Mouse (Mus musculus): ENCODE measurements around the gene Dgcr2. TPM values are rescaled to one million over a fixed set of nuclear protein-coding genes. Genes with fewer than 3 reads are reported as not detected.

Dgcr2 gene
- polyA plus RNA-seq, 1 experiment from 2014 or later, result 75.2 TPM

- TF ChIP-seq CTCF (IDR thresholded peaks at IDR 0.05), result no peak
- peaks cover 17% of the 10 kb centered on the region for H3K27me3 ChIP-seq
- no peak for DNase-seq (ENCODE audit: low read depth, low spot score)
- in situ Hi-C loops (cut with MboI; ENCODE audit: low pct_unique_long_range_greater_than_20kb), result no loop called here
- ChIA-PET POLR2A (no interaction called here), CTCF (interaction anchor here (1.0 to 1.9 kb wide), 2 partner anchors 9 to 14 kb away, joined by 3 to 6 read pairs; no protein-coding TSS in a partner anchor)
- ATAC-seq, result no peak
Observed at GRCm38 (mm10) chr16:17835481-17835880, 62.9 kb downstream of the Dgcr2 start.

- no peak for TF ChIP-seq CTCF (IDR thresholded peaks at IDR 0.05)
- no peak for ATAC-seq
- POLR2A ChIA-PET, result interaction anchor here (1.6 kb wide), 1 partner anchor 22 kb away, joined by 4 read pairs; no protein-coding TSS in a partner anchor
- in situ Hi-C loops (cut with MboI; ENCODE audit: low pct_unique_long_range_greater_than_20kb), result no loop called here
- peaks cover 17% of the 10 kb centered on the region for H3K27me3 ChIP-seq
- CTCF ChIA-PET, result interaction anchor here (0.7 to 1.7 kb wide), 3 partner anchors 10 to 14 kb away, joined by 3 to 7 read pairs (median 4); no protein-coding TSS in a partner anchor
- DNase-seq (ENCODE audit: low read depth, low spot score), result no peak
Observed at GRCm38 (mm10) chr16:17834543-17834942, 63.8 kb downstream of the Dgcr2 start.

- TF ChIP-seq CTCF (IDR thresholded peaks at IDR 0.05), result no peak
- in situ Hi-C loops (cut with MboI; ENCODE audit: low pct_unique_long_range_greater_than_20kb), result no loop called here
- ChIA-PET POLR2A (interaction anchor here (1.6 kb wide), 1 partner anchor 21 kb away, joined by 4 read pairs; no protein-coding TSS in a partner anchor), CTCF (interaction anchor here (0.7 to 1.7 kb wide), 4 partner anchors 9 to 15 kb away, joined by 3 to 7 read pairs (median 4); no protein-coding TSS in a partner anchor)
- peaks cover 17% of the 10 kb centered on the region for H3K27me3 ChIP-seq
- DNase-seq (ENCODE audit: low read depth, low spot score) (no peak), ATAC-seq (no peak)
Observed at GRCm38 (mm10) chr16:17833681-17834399, 64.5 kb downstream of the Dgcr2 start.

- no peak for TF ChIP-seq CTCF (IDR thresholded peaks at IDR 0.05)
- ChIA-PET CTCF (interaction anchor here (0.9 to 1.7 kb wide), 2 partner anchors 14 to 16 kb away, joined by 3 to 7 read pairs; no protein-coding TSS in a partner anchor), POLR2A (interaction anchor here (1.6 kb wide), 1 partner anchor 21 kb away, joined by 4 read pairs; no protein-coding TSS in a partner anchor)
- no peak for DNase-seq (ENCODE audit: low read depth, low spot score)
- peaks cover 17% of the 10 kb centered on the region for H3K27me3 ChIP-seq
- in situ Hi-C loops (cut with MboI; ENCODE audit: low pct_unique_long_range_greater_than_20kb), result no loop called here
- no peak for ATAC-seq
Observed at GRCm38 (mm10) chr16:17833321-17833680, 65.1 kb downstream of the Dgcr2 start.

- H3K27me3 ChIP-seq, result peaks cover 17% of the 10 kb centered on the region
- in situ Hi-C loops (cut with MboI; ENCODE audit: low pct_unique_long_range_greater_than_20kb), result no loop called here
- POLR2A ChIA-PET, result no interaction called here
- TF ChIP-seq CTCF (IDR thresholded peaks at IDR 0.05), result no peak
- DNase-seq (ENCODE audit: low read depth, low spot score), result no peak
- no peak for ATAC-seq
- CTCF ChIA-PET, result interaction anchor here (1.6 kb wide), 1 partner anchor 13 kb away, joined by 3 read pairs; no protein-coding TSS in a partner anchor
Observed at GRCm38 (mm10) chr16:17832821-17833220, 65.5 kb downstream of the Dgcr2 start, which contains the start of gene B830017H08Rik. Gene B830017H08Rik, plus strand, starts transcription at chr16:17833121.

GRCm38 (mm10) chr16:17831781-17832180 is 66.6 kb downstream of the Dgcr2 start:
- in situ Hi-C loops (cut with MboI; ENCODE audit: low pct_unique_long_range_greater_than_20kb), result no loop called here
- DNase-seq (ENCODE audit: low read depth, low spot score) (no peak), ATAC-seq (no peak)

GRCm38 (mm10) chr16:17830385-17831178 is 67.8 kb downstream of the Dgcr2 start:
- in situ Hi-C loops (cut with MboI; ENCODE audit: low pct_unique_long_range_greater_than_20kb), result no loop called here
- no peak for DNase-seq (ENCODE audit: low read depth, low spot score)
- ChIA-PET POLR2A (interaction anchor here (0.7 to 1.3 kb wide), 3 partner anchors 14 to 21 kb away, joined by 3 to 4 read pairs (median 3); no protein-coding TSS in a partner anchor), CTCF (interaction anchor here (0.8 to 2.1 kb wide), 7 partner anchors 10 to 98 kb away, joined by 3 to 12 read pairs (median 3); partner anchors contain the start of gene Med15)
- ATAC-seq, result peak; percentile 31
- TF ChIP-seq CTCF (IDR thresholded peaks at IDR 0.05), result no peak
- H3K27me3 ChIP-seq, result peaks cover 17% of the 10 kb centered on the region

More at GRCm38 (mm10) chr16:17831781-17832180, 66.6 kb downstream of the Dgcr2 start:
- POLR2A ChIA-PET, result no interaction called here
- CTCF ChIA-PET, result interaction anchor here (1.0 to 1.6 kb wide), 6 partner anchors 14 to 99 kb away, joined by 3 to 5 read pairs (median 3); partner anchors contain the start of gene Med15
- H3K27me3 ChIP-seq, result peaks cover 17% of the 10 kb centered on the region
- no peak for TF ChIP-seq CTCF (IDR thresholded peaks at IDR 0.05)

- ATAC-seq, result no peak
- ChIA-PET CTCF (interaction anchor here (0.8 to 2.1 kb wide), 2 partner anchors 16 to 20 kb away, joined by 3 to 12 read pairs; no protein-coding TSS in a partner anchor), POLR2A (no interaction called here)
- no peak for TF ChIP-seq CTCF (IDR thresholded peaks at IDR 0.05)
- in situ Hi-C loops (cut with MboI; ENCODE audit: low pct_unique_long_range_greater_than_20kb), result no loop called here
- H3K27me3 ChIP-seq, result peaks cover 9% of the 10 kb centered on the region
- no peak for DNase-seq (ENCODE audit: low read depth, low spot score)
Observed at GRCm38 (mm10) chr16:17828867-17829266, 69.5 kb downstream of the Dgcr2 start.

- CTCF ChIA-PET, result no interaction called here
- DNase-seq (ENCODE audit: low read depth, low spot score) (no peak), ATAC-seq (no peak)
- POLR2A ChIA-PET, result no interaction called here
- in situ Hi-C loops (cut with MboI; ENCODE audit: low pct_unique_long_range_greater_than_20kb), result no loop called here
- TF ChIP-seq CTCF (IDR thresholded peaks at IDR 0.05), result no peak
- H3K27me3 ChIP-seq, result peaks cover 7% of the 10 kb centered on the region
Observed at GRCm38 (mm10) chr16:17828229-17828628, 70.1 kb downstream of the Dgcr2 start.

- TF ChIP-seq CTCF (IDR thresholded peaks at IDR 0.05), result no peak
- DNase-seq (ENCODE audit: low read depth, low spot score) (no peak), ATAC-seq (no peak)
- no peaks in the 10 kb centered on the region for H3K27me3 ChIP-seq
- ChIA-PET CTCF (interaction anchor here (1.2 to 4.2 kb wide), 6 partner anchors 10 to 41 kb away, joined by 3 to 26 read pairs (median 4); no protein-coding TSS in a partner anchor), POLR2A (no interaction called here)
- in situ Hi-C loops (cut with MboI; ENCODE audit: low pct_unique_long_range_greater_than_20kb), result no loop called here
Observed at GRCm38 (mm10) chr16:17826500-17826899, 71.9 kb downstream of the Dgcr2 start.

Data from Patski (cell line).